Mouse (Mus musculus) liver, embryonic 16.5 days (tissue): Measurements from ENCODE around the gene Ppp1r32. TPM values are rescaled to one million over a fixed set of nuclear protein-coding genes. Genes with fewer than 3 reads are reported as not detected.

Experiments
- ATAC-seq: fragments of 200-750 bp; cut with Nextera tagmentation; 2 replicates; pipeline ENCODE4 v1.8.0; 2017; ENCODE audit warnings: low read depth, mild to moderate bottlenecking, moderate number of reproducible peaks, moderate library complexity
- H3K27ac ChIP-seq: fragments of 300-500 bp; sonication (generic); 2 replicates; pipeline ENCODE4 v1.5.1; 2014; ENCODE audit warnings: mild to moderate bottlenecking, low read length
- H3K27me3 ChIP-seq: fragments of 300-500 bp; sonication (generic); 2 replicates; pipeline ENCODE4 v1.6.1; 2014; ENCODE audit warnings: low read depth, low read length, mixed read lengths; ENCODE audit not compliant: control insufficient read depth, insufficient read depth
- H3K36me3 ChIP-seq: fragments of 300-500 bp; sonication (generic); 2 replicates; pipeline ENCODE4 v1.6.1; 2014; ENCODE audit warnings: mild to moderate bottlenecking; ENCODE audit not compliant: control insufficient read depth, insufficient read depth
- H3K4me1 ChIP-seq: fragments of 300-500 bp; sonication (generic); 2 replicates; pipeline ENCODE4 v1.6.1; 2014; ENCODE audit warnings: low read depth, low read length, mixed read lengths; ENCODE audit not compliant: control insufficient read depth
- H3K4me2 ChIP-seq: fragments of 300-500 bp; sonication (generic); 2 replicates; pipeline ENCODE4 v1.6.1; 2014; ENCODE audit warnings: low read depth, low read length, mixed read lengths
- H3K4me3 ChIP-seq: fragments of 300-500 bp; sonication (generic); 2 replicates; pipeline ENCODE4 v1.5.1; 2014; ENCODE audit warnings: low read depth, mild to moderate bottlenecking, low read length
- H3K9ac ChIP-seq: fragments of 300-500 bp; sonication (generic); 2 replicates; pipeline ENCODE4 v1.6.1; 2014; ENCODE audit warnings: low read depth, low read length
- H3K9me3 ChIP-seq: fragments of 300-500 bp; sonication (generic); replicated peaks from 2 replicates; pipeline ENCODE4 v1.6.1; 2016; ENCODE audit warnings: low read length; ENCODE audit not compliant: control insufficient read depth
- WGBS: fragments of 180-500 bp; shearing (Covaris S2); extraction: QIAGEN DNeasy Blood & Tissue Kit; methylation state at CpG from one replicate; pipeline ENCODE4 v1.1.7; 2014; ENCODE audit not compliant: insufficient replicate concordance; 5-methylcytosine and 5-hydroxymethylcytosine counted together
- polyA plus RNA-seq: library from polyadenylated mRNA; unstranded; fragments of >200 nt; fragmentation: Nextera tagmentation; extraction: Ambion mirVana; gene quantifications from 2 replicates; pipeline ENCODE4 v1.2.1, GENCODE M21; 2015

The Ppp1r32 gene
- polyA plus RNA-seq, 1 experiment from 2014 or later = not detected

DNA sequence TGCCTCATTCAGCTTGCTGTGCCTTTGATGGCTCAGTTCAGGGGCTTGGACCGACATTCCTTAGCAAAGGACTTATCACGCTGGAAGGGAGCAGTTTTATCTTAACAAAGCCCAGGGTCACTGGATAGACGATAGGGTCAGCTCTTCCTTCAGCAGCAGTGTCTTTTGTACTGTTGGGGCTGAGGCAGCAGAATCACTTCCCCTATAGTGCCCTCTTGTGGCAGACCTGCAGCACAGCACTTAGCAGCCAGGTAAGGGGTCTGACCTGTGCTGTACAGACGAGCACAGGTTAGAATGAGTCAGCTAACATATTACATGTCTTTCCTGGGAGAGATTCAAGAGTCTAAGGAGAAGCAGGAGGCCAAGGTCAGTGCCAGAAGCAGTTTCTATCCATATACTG is 19.8 kb upstream of the Ppp1r32 start:
- no peaks in the 10 kb centered on the region for H3K4me1 ChIP-seq
- H3K9me3 ChIP-seq = no peaks in the 10 kb centered on the region
- no peak overlapping the region for H3K4me3 ChIP-seq
- no peak overlapping the region for H3K4me2 ChIP-seq
- ATAC-seq = no peak
- no peak overlapping the region for H3K27ac ChIP-seq
- H3K36me3 ChIP-seq = peaks cover 16% of the 10 kb centered on the region
- no peaks in the 10 kb centered on the region for H3K27me3 ChIP-seq
- WGBS = 18% methylated on average over 4 of the region's 4 CpGs
- no peak overlapping the region for H3K9ac ChIP-seq

GRCm38 (mm10) chr19:10500581-10500980 is 17.9 kb upstream of the Ppp1r32 start:
- no peaks in the 10 kb centered on the region for H3K4me1 ChIP-seq
- 83% methylated on average over 8 of the region's 8 CpGs for WGBS
- no peak for ATAC-seq
- no peak overlapping the region for H3K9ac ChIP-seq
- H3K36me3 ChIP-seq = peaks cover 14% of the 10 kb centered on the region
- H3K9me3 ChIP-seq = no peaks in the 10 kb centered on the region
- no peak overlapping the region for H3K27ac ChIP-seq
- H3K4me2 ChIP-seq = no peak overlapping the region
- H3K4me3 ChIP-seq = no peak overlapping the region
- no peaks in the 10 kb centered on the region for H3K27me3 ChIP-seq

DNA sequence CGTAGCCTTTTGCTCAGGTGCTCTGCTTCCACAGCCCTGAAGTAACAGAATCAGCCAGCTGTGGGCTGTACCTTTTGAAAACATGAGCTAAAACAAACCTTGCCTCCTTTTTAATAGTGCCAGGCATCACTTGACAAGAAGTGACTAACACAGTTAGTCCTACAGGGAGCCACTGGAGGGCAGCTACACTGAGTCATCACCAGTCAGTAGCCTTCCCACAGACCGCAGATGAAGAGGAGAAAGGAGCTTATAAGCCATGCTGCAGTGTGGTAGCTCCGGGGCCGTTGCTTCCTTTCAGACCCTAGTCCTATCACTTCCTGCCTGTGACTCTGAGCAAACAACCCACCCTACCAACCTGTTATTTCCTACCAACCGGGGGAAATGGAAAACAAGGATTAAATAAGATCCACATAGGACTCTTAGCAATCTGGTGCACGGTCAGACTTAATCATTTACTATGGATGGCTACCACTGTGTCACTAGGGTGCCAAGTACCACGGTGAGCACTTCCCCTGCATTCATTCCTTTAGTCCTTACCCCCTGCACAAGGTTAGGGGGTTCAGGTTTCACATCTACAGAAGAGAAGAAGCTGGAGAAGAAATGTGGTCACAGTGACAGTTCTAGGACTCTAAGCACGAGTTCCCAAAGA is 14.9 kb upstream of the Ppp1r32 start:
- H3K27me3 ChIP-seq = peaks cover under 1% of the 10 kb centered on the region; the same call in 1 of the 2 replicates
- H3K4me1 ChIP-seq = no peaks in the 10 kb centered on the region
- peaks cover 14% of the 10 kb centered on the region for H3K36me3 ChIP-seq
- H3K9me3 ChIP-seq = no peaks in the 10 kb centered on the region
- H3K4me2 ChIP-seq = no peak overlapping the region
- ATAC-seq = no peak
- H3K27ac ChIP-seq = no peak overlapping the region
- no peak overlapping the region for H3K9ac ChIP-seq
- WGBS = 24% methylated on average over 8 of the region's 8 CpGs
- no peak overlapping the region for H3K4me3 ChIP-seq

DNA sequence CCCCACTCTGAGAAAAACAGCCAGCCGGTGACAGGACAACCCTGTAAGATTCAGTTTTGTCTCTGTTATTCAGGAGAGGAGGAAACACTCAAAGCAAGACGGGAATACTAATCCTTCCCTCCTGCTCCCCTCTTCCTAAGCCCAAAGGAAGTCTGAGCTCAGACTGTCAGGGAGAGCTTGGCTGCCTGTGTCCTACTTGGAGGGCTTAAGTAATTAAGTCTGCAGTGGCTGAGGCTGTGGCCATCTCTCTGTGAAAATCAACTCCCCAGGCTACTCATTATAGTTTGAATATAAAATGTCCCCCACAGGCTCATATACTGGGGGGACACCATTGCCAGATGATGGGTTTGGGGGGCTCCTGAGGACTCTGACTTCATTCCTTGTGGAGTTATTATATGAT is 14.2 kb upstream of the Ppp1r32 start:
- Histone ChIP-seq H3K27me3 (peaks cover 7% of the 10 kb centered on the region; the same call in 1 of the 2 replicates), H3K4me3 (no peak overlapping the region), H3K4me2 (no peak overlapping the region), H3K27ac (no peak overlapping the region), H3K9ac (no peak overlapping the region), H3K9me3 (no peaks in the 10 kb centered on the region), H3K36me3 (peaks cover 12% of the 10 kb centered on the region), H3K4me1 (no peaks in the 10 kb centered on the region)
- 46% methylated on average over 2 of the region's 2 CpGs for WGBS
- no peak for ATAC-seq

DNA sequence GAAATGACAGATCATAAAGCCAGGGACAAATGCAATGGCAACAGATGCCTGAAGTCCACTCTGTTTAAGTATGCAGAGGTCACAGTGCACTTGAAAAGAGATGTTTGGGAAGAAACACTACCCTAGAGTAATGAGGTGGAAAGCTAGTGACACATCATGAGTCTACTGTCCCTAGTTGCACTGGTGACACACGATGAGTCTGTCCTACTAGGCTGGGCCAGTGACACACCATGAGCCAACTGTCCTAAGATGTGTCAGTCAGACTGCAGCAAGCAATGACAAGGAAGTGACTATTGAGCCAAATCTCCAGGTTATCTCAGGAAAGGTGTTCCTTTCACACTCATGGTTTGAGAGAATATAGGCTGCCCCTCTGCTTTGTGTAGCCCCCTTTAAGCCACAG is 12.9 kb upstream of the Ppp1r32 start:
- Histone ChIP-seq H3K4me3 (no peak overlapping the region), H3K4me2 (no peak overlapping the region), H3K27me3 (peaks cover 8% of the 10 kb centered on the region; the same call in 1 of the 2 replicates), H3K9ac (no peak overlapping the region), H3K9me3 (no peaks in the 10 kb centered on the region), H3K36me3 (peaks cover 6% of the 10 kb centered on the region; the same call in 1 of the 2 replicates), H3K4me1 (no peaks in the 10 kb centered on the region), H3K27ac (no peak overlapping the region)
- WGBS = 56% methylated on average over 1 of the region's 1 CpGs
- ATAC-seq = no peak

GRCm38 (mm10) chr19:10486264-10486738 is 3.6 kb upstream of the Ppp1r32 start:
- no peak overlapping the region for H3K4me3 ChIP-seq
- no peaks in the 10 kb centered on the region for H3K4me1 ChIP-seq
- 21% methylated on average over 9 of the region's 9 CpGs for WGBS
- no peaks in the 10 kb centered on the region for H3K9me3 ChIP-seq
- no peaks in the 10 kb centered on the region for H3K36me3 ChIP-seq
- H3K4me2 ChIP-seq = no peak overlapping the region
- no peak overlapping the region for H3K27ac ChIP-seq
- H3K27me3 ChIP-seq = no peaks in the 10 kb centered on the region; the same call in 1 of the 2 replicates
- no peak overlapping the region for H3K9ac ChIP-seq
- no peak for ATAC-seq

DNA sequence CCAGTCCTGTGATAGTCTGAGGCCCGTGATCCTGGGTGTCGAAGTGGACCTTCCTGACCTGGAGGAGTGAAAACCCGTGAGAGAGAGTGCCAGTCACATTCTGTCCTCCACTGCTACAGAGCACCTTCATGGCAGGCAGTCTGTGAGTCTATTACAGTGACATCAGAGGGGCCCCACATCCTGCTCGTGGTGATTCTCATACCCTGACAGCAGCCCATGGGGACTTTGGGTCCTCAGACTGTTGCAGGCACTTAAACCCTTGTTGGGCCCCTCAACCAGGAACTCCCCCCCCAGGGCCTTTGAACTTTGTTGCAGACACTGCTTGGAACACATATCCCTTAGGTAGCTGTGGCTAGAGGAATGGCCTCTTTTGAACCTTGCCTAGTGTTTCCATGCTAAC is 3.2 kb downstream of the Ppp1r32 start:
- H3K4me2 ChIP-seq = no peak overlapping the region
- H3K4me3 ChIP-seq = no peak overlapping the region
- H3K9ac ChIP-seq = no peak overlapping the region
- no peaks in the 10 kb centered on the region for H3K4me1 ChIP-seq
- H3K27ac ChIP-seq = no peak overlapping the region
- H3K9me3 ChIP-seq = no peaks in the 10 kb centered on the region
- no peaks in the 10 kb centered on the region for H3K36me3 ChIP-seq
- no peaks in the 10 kb centered on the region for H3K27me3 ChIP-seq
- ATAC-seq = no peak
- WGBS = 34% methylated on average over 4 of the region's 4 CpGs

DNA sequence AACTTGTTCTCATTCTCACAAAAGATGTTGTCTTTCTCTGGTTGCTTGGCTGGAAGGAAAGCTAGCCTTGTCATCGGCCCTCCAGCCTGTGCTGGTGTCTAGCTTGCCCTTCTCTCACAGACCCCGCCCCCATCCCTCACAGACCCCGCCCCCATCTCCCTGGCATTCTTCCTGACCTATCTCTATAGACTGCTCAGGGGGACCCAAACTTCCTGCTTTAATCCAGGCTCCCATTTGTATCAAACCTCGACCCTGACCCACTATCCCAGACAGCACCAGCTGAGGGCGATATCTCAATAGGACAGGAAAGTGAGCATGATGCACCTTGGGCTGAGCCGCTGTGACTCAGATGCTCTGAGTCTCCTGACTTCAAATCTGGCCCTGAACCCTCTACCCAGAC is 8.9 kb downstream of the Ppp1r32 start:
- WGBS = 21% methylated on average over 6 of the region's 6 CpGs
- Histone ChIP-seq H3K4me3 (no peak overlapping the region), H3K4me2 (no peak overlapping the region), H3K4me1 (no peaks in the 10 kb centered on the region), H3K9ac (no peak overlapping the region), H3K36me3 (no peaks in the 10 kb centered on the region), H3K27ac (no peak overlapping the region), H3K9me3 (no peaks in the 10 kb centered on the region), H3K27me3 (no peaks in the 10 kb centered on the region)
- ATAC-seq = no peak

- H3K27ac ChIP-seq = no peak overlapping the region
- ATAC-seq = no peak
- no peaks in the 10 kb centered on the region for H3K9me3 ChIP-seq
- 51% methylated on average over 3 of the region's 3 CpGs for WGBS
- H3K27me3 ChIP-seq = no peaks in the 10 kb centered on the region
- H3K4me2 ChIP-seq = no peak overlapping the region
- no peak overlapping the region for H3K9ac ChIP-seq
- no peaks in the 10 kb centered on the region for H3K36me3 ChIP-seq
- no peak overlapping the region for H3K4me3 ChIP-seq
- H3K4me1 ChIP-seq = no peaks in the 10 kb centered on the region
Observed at GRCm38 (mm10) chr19:10472958-10473357, 9.8 kb downstream of the Ppp1r32 start.
